Mouse (Mus musculus) liver, postnatal 0 days (tissue): ENCODE measurements at regions not wholly inside any gene's neighbourhood (a gene's known extent, or its start where the extent isn't known, plus 50 kb on each side); places are given as distances from the start of the nearest gene placed in this dataset.

ENCODE experiments used
- CTCF ChIP-seq: sonication (generic); IDR thresholded peaks from 2 replicates; pipeline ENCODE4 v1.5.1; 2016; ENCODE audit warnings: antibody characterized with exemption, low read depth
- EP300 ChIP-seq: IDR thresholded peaks from 2 replicates; pipeline ENCODE4 v1.6.1; 2016; ENCODE audit warnings: antibody characterized with exemption, low read depth, mild to moderate bottlenecking

DNA sequence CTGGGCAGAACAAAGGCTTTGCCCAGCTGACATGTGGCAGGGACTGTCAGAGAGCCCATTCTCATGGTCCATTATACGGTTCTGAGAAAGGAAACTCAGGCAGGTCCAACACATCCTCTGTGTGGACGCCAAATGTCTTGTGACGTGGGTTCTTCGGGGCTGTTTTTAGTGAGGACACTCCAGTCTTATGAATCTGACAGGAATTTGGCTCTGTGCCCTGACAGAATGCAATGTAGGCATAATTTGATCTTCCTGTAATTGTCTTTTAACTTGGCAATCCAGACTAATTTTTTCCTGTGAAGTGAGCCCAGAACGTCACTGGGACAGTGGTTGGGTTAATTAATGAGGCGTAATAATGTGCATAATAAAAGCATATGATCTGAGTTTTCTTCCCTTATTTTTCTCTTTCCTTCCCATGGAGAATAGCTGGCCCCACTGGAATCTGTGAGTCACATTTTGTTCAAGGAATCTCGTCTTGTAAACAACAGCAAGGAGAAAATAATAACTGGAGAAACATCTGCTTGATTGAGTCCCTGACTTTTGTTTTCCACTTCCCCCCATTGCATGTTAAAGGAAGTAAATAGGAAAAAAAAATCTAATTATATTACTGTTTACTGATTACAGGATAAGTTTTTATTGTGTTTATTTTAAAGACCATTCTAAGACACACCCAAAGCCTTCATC lies 255.8 kb upstream of the 1700056E22Rik start:
- TF ChIP-seq CTCF (no peak), EP300 (peak; percentile 70)
